Mouse (Mus musculus): Measurements from ENCODE around the gene Hoxa2.

Hoxa2 gene

GRCm38 (mm10) chr6:52203371-52204049 is 38.9 kb upstream of the Hoxa2 start:
- peaks cover 100% of the 10 kb centered on the region for H3K27me3 ChIP-seq (ENCODE audit: insufficient read depth, low read length)
- no peaks in the 10 kb centered on the region for H3K36me3 ChIP-seq (ENCODE audit: insufficient read depth, low read length)
- TF ChIP-seq NANOG (IDR thresholded peaks at IDR 0.05; ENCODE audit: borderline replicate concordance, low read length) (no peak), POU5F1 (IDR thresholded peaks at IDR 0.05; ENCODE audit: borderline replicate concordance, low read length) (no peak), CTCF (conservative IDR thresholded peaks at IDR 0.05; ENCODE audit: low read length) (no peak)
- H3K4me3 ChIP-seq (replicated peaks; ENCODE audit: low read length) = peak overlapping the region; percentile 78
- H3K4me1 ChIP-seq (replicated peaks; ENCODE audit: low read depth, low read length) = peaks cover 49% of the 10 kb centered on the region
- no peaks in the 10 kb centered on the region for H3K9me3 ChIP-seq (ENCODE audit: low read length)

GRCm38 (mm10) chr6:52203121-52203370 is 38.4 kb upstream of the Hoxa2 start:
- no peak for TF ChIP-seq CTCF (conservative IDR thresholded peaks at IDR 0.05; ENCODE audit: low read length)
- no peak for TF ChIP-seq NANOG (IDR thresholded peaks at IDR 0.05; ENCODE audit: borderline replicate concordance, low read length)
- TF ChIP-seq POU5F1 (IDR thresholded peaks at IDR 0.05; ENCODE audit: borderline replicate concordance, low read length) = no peak
- Histone ChIP-seq H3K4me1 (replicated peaks; ENCODE audit: low read depth, low read length) (peaks cover 45% of the 10 kb centered on the region), H3K9me3 (ENCODE audit: low read length) (no peaks in the 10 kb centered on the region), H3K4me3 (replicated peaks; ENCODE audit: low read length) (peak overlapping the region; percentile 78), H3K27me3 (ENCODE audit: insufficient read depth, low read length) (peaks cover 100% of the 10 kb centered on the region), H3K36me3 (ENCODE audit: insufficient read depth, low read length) (no peaks in the 10 kb centered on the region)

- TF ChIP-seq NANOG (IDR thresholded peaks at IDR 0.05; ENCODE audit: borderline replicate concordance, low read length) (no peak), CTCF (conservative IDR thresholded peaks at IDR 0.05; ENCODE audit: low read length) (no peak), POU5F1 (IDR thresholded peaks at IDR 0.05; ENCODE audit: borderline replicate concordance, low read length) (no peak)
- Histone ChIP-seq H3K36me3 (ENCODE audit: insufficient read depth, low read length) (no peaks in the 10 kb centered on the region), H3K27me3 (ENCODE audit: insufficient read depth, low read length) (peaks cover 100% of the 10 kb centered on the region), H3K4me3 (replicated peaks; ENCODE audit: low read length) (peak overlapping the region; percentile 78), H3K9me3 (ENCODE audit: low read length) (no peaks in the 10 kb centered on the region), H3K4me1 (replicated peaks; ENCODE audit: low read depth, low read length) (peaks cover 46% of the 10 kb centered on the region)
Observed at GRCm38 (mm10) chr6:52202362-52203120, 37.9 kb upstream of the Hoxa2 start.

- Histone ChIP-seq H3K9me3 (ENCODE audit: low read length) (no peaks in the 10 kb centered on the region), H3K4me1 (replicated peaks; ENCODE audit: low read depth, low read length) (peaks cover 52% of the 10 kb centered on the region), H3K27me3 (ENCODE audit: insufficient read depth, low read length) (peaks cover 100% of the 10 kb centered on the region), H3K36me3 (ENCODE audit: insufficient read depth, low read length) (no peaks in the 10 kb centered on the region), H3K4me3 (replicated peaks; ENCODE audit: low read length) (no peak overlapping the region)
- TF ChIP-seq CTCF (conservative IDR thresholded peaks at IDR 0.05; ENCODE audit: low read length) (no peak), NANOG (IDR thresholded peaks at IDR 0.05; ENCODE audit: borderline replicate concordance, low read length) (no peak), POU5F1 (IDR thresholded peaks at IDR 0.05; ENCODE audit: borderline replicate concordance, low read length) (no peak)
Observed at GRCm38 (mm10) chr6:52201269-52201668, 36.6 kb upstream of the Hoxa2 start.

- no peaks in the 10 kb centered on the region for H3K36me3 ChIP-seq (ENCODE audit: insufficient read depth, low read length)
- H3K4me3 ChIP-seq (replicated peaks; ENCODE audit: low read length) = no peak overlapping the region
- H3K4me1 ChIP-seq (replicated peaks; ENCODE audit: low read depth, low read length) = peaks cover 47% of the 10 kb centered on the region
- TF ChIP-seq NANOG (IDR thresholded peaks at IDR 0.05; ENCODE audit: borderline replicate concordance, low read length) (no peak), POU5F1 (IDR thresholded peaks at IDR 0.05; ENCODE audit: borderline replicate concordance, low read length) (no peak), CTCF (conservative IDR thresholded peaks at IDR 0.05; ENCODE audit: low read length) (no peak)
- no peaks in the 10 kb centered on the region for H3K9me3 ChIP-seq (ENCODE audit: low read length)
- peaks cover 100% of the 10 kb centered on the region for H3K27me3 ChIP-seq (ENCODE audit: insufficient read depth, low read length)
Observed at GRCm38 (mm10) chr6:52200751-52201250, 36.2 kb upstream of the Hoxa2 start.

GRCm38 (mm10) chr6:52200073-52200750 is 35.6 kb upstream of the Hoxa2 start:
- Histone ChIP-seq H3K4me1 (replicated peaks; ENCODE audit: low read depth, low read length) (peaks cover 41% of the 10 kb centered on the region), H3K4me3 (replicated peaks; ENCODE audit: low read length) (no peak overlapping the region), H3K27me3 (ENCODE audit: insufficient read depth, low read length) (peaks cover 99% of the 10 kb centered on the region), H3K36me3 (ENCODE audit: insufficient read depth, low read length) (no peaks in the 10 kb centered on the region), H3K9me3 (ENCODE audit: low read length) (no peaks in the 10 kb centered on the region)
- TF ChIP-seq CTCF (conservative IDR thresholded peaks at IDR 0.05; ENCODE audit: low read length) = no peak
- TF ChIP-seq POU5F1 (IDR thresholded peaks at IDR 0.05; ENCODE audit: borderline replicate concordance, low read length) = no peak
- TF ChIP-seq NANOG (IDR thresholded peaks at IDR 0.05; ENCODE audit: borderline replicate concordance, low read length) = no peak

GRCm38 (mm10) chr6:52197271-52197670 is 32.6 kb upstream of the Hoxa2 start:
- Histone ChIP-seq H3K4me1 (replicated peaks; ENCODE audit: low read depth, low read length) (peaks cover 24% of the 10 kb centered on the region), H3K9me3 (ENCODE audit: low read length) (no peaks in the 10 kb centered on the region)
- TF ChIP-seq POU5F1 (IDR thresholded peaks at IDR 0.05; ENCODE audit: borderline replicate concordance, low read length) (no peak), CTCF (conservative IDR thresholded peaks at IDR 0.05; ENCODE audit: low read length) (no peak), NANOG (IDR thresholded peaks at IDR 0.05; ENCODE audit: borderline replicate concordance, low read length) (no peak)

GRCm38 (mm10) chr6:52196811-52197210 is 32.2 kb upstream of the Hoxa2 start:
- Histone ChIP-seq H3K36me3 (ENCODE audit: insufficient read depth, low read length) (no peaks in the 10 kb centered on the region), H3K27me3 (ENCODE audit: insufficient read depth, low read length) (peaks cover 97% of the 10 kb centered on the region), H3K4me3 (replicated peaks; ENCODE audit: low read length) (no peak overlapping the region), H3K9me3 (ENCODE audit: low read length) (no peaks in the 10 kb centered on the region), H3K4me1 (replicated peaks; ENCODE audit: low read depth, low read length) (peaks cover 29% of the 10 kb centered on the region)
- no peak for TF ChIP-seq NANOG (IDR thresholded peaks at IDR 0.05; ENCODE audit: borderline replicate concordance, low read length)
- no peak for TF ChIP-seq CTCF (conservative IDR thresholded peaks at IDR 0.05; ENCODE audit: low read length)
- TF ChIP-seq POU5F1 (IDR thresholded peaks at IDR 0.05; ENCODE audit: borderline replicate concordance, low read length) = no peak

More at GRCm38 (mm10) chr6:52197271-52197670, 32.6 kb upstream of the Hoxa2 start:
- H3K27me3 ChIP-seq (ENCODE audit: insufficient read depth, low read length) = peaks cover 97% of the 10 kb centered on the region
- no peaks in the 10 kb centered on the region for H3K36me3 ChIP-seq (ENCODE audit: insufficient read depth, low read length)
- no peak overlapping the region for H3K4me3 ChIP-seq (replicated peaks; ENCODE audit: low read length)

All from E14TG2a.4 (cell line).